Mouse (Mus musculus) T-helper 17 cell (primary cell): ENCODE data around the gene Gm7247.
"Not testable (repeated sequence)": the region's sequence is repeated elsewhere in the genome, so short reads cannot be mapped to it uniquely, and the experiment has no call there.

Source experiments
- in situ Hi-C, 2 experiments: fragments of 300-600 bp; cut with MboI, MseI; formaldehyde crosslinking; loops; 1 replicate in 1 of 2; 2 replicates in 1 of 2; pipeline ENCODE4 v1.15.1; 2025; ENCODE audit warnings: high pct_unique_total_duplicates in 2 of 2

Gm7247 gene

GRCm38 (mm10) chr14:51361456-51361855, at the start of gene Gm7247:
Gm7247 (plus strand) TSS chr14:51361756.
- in situ Hi-C loops = no loop called here

DNA sequence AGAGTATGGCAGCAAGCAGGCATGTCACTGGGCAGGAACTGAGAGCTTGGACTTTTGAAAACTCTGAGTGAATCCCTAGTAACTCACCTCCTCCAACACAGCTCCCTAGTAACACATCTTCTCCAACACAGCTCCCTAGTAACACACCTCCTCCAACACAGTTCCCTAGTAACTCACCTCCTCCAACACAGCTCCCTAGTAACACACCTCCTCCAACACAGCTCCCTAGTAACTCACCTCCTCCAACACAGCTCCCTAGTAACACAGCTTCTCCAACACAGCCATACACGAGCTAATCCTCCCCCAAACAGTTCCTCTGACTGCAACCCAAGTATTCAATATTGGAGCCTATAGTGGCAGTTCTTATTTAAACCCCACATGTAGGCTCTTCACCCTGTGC, 37.6 kb upstream of the Gm7247 start:
- in situ Hi-C loops = loop anchor here in 1 of 2 experiments (25.0 kb wide), 1 partner anchor 1212 kb away; the partner anchor contains the start of gene Olfr727

GRCm38 (mm10) chr14:51346027-51346426, 15.5 kb upstream of the Gm7247 start:
- in situ Hi-C loops = no loop called here

DNA sequence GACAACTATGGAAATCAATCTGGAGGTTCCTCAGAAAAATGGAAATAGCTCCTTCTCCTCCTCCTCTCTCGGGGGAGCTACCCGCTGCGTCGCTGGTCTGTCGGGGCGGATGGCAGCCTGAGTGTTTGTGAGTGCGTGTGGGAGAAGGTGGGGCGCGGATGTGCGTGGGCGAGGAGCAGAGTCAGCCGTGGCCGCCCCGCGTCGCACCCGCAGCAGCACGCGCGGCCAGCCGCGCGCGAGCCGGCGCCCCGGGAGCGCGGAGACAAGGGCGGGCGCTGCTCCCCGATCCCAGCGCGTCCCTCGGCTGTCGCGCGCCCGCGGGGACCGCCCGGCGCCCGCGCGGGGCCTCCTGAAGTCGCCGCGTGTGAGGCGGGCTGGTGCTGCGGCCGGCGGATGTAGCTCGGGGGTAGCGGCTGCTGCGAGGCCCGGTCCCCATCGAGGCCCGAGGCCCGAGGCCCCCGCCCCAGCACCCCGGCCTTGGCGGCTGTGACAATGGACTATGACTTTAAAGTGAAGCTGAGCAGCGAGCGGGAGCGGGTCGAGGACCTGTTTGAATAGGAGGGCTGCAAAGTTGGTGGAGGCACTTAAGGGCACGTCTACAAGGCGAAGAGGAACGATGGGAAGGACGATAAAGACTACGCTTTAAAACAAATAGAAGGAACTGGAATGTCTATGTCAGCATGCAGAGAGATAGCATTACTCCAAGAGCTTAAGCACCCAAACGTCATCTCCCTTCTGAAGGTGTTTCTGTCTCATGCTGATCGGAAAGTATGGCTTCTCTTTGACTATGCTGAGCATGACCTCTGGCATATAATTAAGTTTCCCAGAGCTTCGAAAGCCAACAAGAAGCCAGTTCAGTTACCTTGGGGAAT, 3.2 kb upstream of the Gm7247 start:
- in situ Hi-C loops = no loop called here

GRCm38 (mm10) chr14:51382805-51383204, 21.2 kb downstream of the Gm7247 start:
- in situ Hi-C loops = loop anchor here (5.0 kb wide), 1 partner anchor 49 kb away; no protein-coding TSS in a partner anchor

GRCm38 (mm10) chr14:51384351-51384750, 22.8 kb downstream of the Gm7247 start:
- in situ Hi-C loops = loop anchor here (5.0 kb wide), 1 partner anchor 48 kb away; no protein-coding TSS in a partner anchor

- in situ Hi-C loops = no loop called here
Observed at GRCm38 (mm10) chr14:51385741-51386140, 24.2 kb downstream of the Gm7247 start.

DNA sequence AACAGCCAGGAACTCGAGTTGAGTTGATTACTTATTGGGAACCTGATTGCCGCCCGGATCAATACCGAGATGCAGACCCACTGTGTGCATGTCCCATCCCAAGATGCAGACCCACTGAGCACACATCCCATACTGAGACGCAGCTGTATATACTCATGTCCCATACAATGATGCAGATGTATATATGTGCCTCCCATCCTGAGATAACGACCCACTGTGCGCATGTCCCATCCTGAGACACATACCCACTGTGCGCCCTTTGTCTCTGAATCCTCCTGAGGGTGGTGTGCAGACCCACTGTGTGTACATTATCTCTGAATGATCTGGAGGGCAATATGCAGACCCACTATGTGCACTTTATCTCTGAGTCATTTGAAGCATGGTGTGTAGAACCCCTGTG, 26.2 kb downstream of the Gm7247 start:
- in situ Hi-C loops = no loop called here

GRCm38 (mm10) chr14:51388222-51388621, 26.7 kb downstream of the Gm7247 start:
- in situ Hi-C loops = no loop called here

- in situ Hi-C loops = loop anchor here in 1 of 2 experiments (10.0 kb wide), 1 partner anchor 1136 kb away; no protein-coding TSS in a partner anchor
Observed at GRCm38 (mm10) chr14:51410520-51410919, 49.0 kb downstream of the Gm7247 start, which contains the start of gene Vmn2r88. Vmn2r88 (plus strand) TSS chr14:51410820.

DNA sequence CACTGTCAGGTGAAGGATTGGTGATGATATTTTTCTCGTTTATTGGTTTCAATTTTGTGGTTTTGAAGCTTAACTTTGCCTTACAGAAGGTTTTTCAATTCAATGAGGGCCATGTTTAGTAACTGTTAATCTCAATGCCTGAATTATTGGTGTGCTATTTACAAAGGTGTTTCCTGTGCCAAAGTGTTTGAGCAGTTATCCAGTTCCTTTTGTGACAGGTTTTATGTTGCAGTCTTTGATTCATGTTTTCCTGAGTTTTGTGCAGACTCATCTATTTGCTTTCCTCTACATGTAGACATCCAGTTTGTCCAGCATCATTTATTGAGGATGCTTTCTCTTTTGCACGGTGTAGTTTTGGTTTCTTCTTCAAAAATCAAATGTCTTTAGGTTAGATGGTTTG, 62.3 kb downstream of the Gm7247 start:
- in situ Hi-C loops = no loop called here

GRCm38 (mm10) chr14:51430138-51430537, 68.6 kb downstream of the Gm7247 start:
- in situ Hi-C loops = loop anchor here (5.0 kb wide), 1 partner anchor 48 kb away; no protein-coding TSS in a partner anchor

- in situ Hi-C loops = loop anchor here (5.0 kb wide), 1 partner anchor 52 kb away; no protein-coding TSS in a partner anchor
Observed at GRCm38 (mm10) chr14:51434546-51434945, 73.0 kb downstream of the Gm7247 start.

GRCm38 (mm10) chr14:51435020-51435419, 73.5 kb downstream of the Gm7247 start:
- in situ Hi-C loops = no loop called here

DNA sequence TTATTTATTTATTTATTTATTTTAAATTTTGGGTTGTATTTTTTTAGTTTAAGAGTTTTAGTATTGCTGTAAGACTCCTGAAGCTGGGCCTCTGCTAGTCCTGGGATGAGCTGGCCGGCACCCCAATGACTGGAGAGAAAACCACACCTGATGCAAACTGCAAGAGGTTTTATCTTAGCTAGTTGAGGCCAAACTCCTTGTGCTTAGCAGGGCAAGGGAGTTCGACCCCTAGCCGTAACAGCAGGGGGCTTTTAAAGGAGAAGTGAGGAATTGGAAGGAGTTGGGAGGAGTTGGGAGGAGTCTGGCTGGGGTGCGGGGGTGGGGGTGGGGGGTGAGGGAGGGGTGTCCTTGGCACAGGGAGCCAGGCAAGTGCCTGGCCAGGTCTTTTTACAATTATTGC, 77.4 kb downstream of the Gm7247 start:
- in situ Hi-C loops = no loop called here

- in situ Hi-C loops = not testable (repeated sequence)
Observed at GRCm38 (mm10) chr14:51451557-51451956, 90.0 kb downstream of the Gm7247 start, which contains the start of gene Vmn2r89. Vmn2r89 (plus strand) TSS chr14:51451857.

DNA sequence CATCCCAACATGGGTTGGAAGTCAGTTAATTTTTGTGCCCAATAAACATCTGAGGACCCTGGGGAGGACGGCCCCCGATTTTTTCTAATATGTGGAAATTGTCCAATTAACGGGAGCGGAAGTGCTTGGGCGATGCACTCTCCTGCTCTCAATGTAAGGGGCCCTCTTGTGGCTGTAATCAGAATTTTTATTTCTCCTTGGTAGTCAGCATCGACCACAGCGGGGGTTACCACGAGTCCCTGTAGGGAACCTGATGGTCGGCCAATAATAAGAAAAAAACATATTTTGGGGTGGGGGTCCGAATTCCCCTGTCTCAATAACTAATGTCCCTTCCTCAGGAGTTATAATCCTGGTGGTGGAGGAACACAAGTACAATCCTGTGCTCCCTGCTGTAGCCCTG, 118.7 kb downstream of the Gm7247 start:
- in situ Hi-C loops = not testable (repeated sequence)

GRCm38 (mm10) chr14:51481332-51482015, 119.9 kb downstream of the Gm7247 start:
- in situ Hi-C loops = not testable (repeated sequence)

DNA sequence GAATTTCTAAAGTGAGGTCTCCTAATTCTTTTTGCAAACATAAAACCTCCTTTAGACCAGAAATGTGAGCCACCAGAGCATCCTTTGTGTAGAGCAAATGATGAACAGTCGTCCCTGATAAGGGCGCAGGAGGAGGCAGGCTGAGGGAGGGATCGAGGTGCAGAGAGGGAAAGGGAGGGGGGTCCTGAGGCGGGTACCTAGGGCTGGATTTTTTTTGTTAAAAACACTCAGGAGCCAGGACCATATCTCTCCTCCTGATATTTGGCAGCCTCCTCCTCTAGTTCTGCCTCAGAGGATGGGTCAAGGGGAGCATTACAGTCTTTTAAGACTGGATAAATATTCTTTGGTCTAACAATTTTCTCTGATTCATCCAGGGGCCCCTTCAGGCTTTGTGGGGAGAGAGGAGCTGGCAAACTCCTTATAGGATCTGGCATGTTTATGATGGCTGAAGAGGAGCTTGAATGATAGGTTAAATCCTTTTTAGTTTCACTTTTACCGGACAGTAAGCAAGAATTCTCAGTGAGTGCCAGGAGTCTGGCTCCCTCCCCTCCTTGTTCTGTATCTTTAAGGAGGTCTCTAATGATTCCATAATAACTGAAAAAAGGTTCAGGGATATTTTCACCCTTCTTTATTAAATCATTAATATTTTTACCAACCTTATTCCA, 120.6 kb downstream of the Gm7247 start:
- in situ Hi-C loops = no loop called here

GRCm38 (mm10) chr14:51482971-51483381, 121.4 kb downstream of the Gm7247 start:
- in situ Hi-C loops = not testable (repeated sequence)

DNA sequence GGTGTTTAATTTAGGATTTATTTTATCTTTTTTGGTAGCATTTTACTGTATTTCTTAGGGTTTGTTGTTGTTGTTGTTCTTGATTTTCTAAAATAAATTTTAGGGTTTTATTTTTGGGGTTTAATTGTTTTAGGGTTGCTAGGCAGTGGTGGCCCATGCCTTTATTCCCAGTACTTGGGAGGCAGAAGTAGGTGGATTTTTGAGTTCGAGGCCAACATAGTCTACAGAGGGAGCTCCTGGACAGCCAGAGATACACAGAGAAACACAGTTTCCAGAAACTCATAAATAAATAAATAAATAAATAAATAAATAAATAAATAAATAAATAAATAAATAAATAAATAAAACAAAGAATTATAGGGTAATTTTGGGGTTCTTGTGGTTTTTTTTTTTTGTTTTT, 122.1 kb downstream of the Gm7247 start:
- in situ Hi-C loops = no loop called here

DNA sequence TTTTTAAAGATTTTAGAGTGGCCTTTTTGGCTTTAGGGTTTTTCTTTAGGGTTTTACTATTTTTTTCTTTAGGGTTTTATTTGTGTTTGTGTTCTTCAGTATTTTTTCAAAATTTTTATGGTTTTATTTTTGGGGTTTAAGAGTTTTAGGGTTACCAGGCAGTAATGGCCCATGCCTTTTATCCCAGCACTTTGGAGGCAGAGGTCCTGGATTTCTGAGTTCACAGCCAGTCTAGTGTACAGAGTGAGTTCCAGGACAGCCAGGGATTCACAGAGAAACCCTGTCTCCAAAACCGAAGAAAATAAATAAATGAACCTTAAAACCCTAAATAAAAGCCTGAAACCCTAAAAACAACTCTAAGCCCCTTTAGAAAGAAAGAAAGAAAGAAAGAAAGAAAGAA, 124.6 kb downstream of the Gm7247 start:
- in situ Hi-C loops = no loop called here
